Mouse (Mus musculus): ENCODE results near the gene Rusc1. TPM values are rescaled to one million over a fixed set of nuclear protein-coding genes. Genes with fewer than 3 reads are reported as not detected.

Rusc1 gene
- polyA plus RNA-seq, 1 experiment from 2014 or later, result 111 TPM

GRCm38 (mm10) chr3:89113058-89113457 lies 19.9 kb upstream of the Rusc1 start:
- WGBS, result 85% methylated on average over 4 of the region's 4 CpGs
- Histone ChIP-seq H3K9ac (no peak overlapping the region), H3K27ac (no peak overlapping the region), H3K4me3 (no peak overlapping the region), H3K4me1 (no peaks in the 10 kb centered on the region), H3K36me3 (replicated peaks) (no peaks in the 10 kb centered on the region), H3K9me3 (no peaks in the 10 kb centered on the region), H3K27me3 (replicated peaks) (no peaks in the 10 kb centered on the region), H3K4me2 (no peak overlapping the region)
- no peak for ATAC-seq (replicated peaks)

DNA sequence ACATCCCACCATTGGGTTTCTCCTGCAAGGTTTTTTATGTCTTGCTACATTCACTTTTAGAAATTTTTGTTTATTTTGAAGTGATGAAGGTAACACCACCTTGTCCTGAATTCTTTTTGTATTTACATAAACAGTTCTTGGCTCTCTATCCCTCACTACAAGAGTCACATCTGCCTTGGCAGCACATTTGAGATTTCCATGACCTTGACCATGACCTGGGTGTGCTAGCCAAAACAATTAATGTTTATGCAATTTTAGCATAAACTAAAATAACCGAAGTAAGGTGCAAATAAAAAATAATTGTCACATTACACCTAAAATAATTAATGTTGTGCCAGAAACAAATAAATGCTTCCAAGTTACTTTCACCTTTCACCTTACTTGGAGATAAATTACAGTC lies 15.0 kb upstream of the Rusc1 start:
- H3K4me3 ChIP-seq, result no peak overlapping the region
- no peaks in the 10 kb centered on the region for H3K9me3 ChIP-seq
- no peak for ATAC-seq (replicated peaks)
- no peak overlapping the region for H3K9ac ChIP-seq
- no peaks in the 10 kb centered on the region for H3K27me3 ChIP-seq (replicated peaks)
- 77% methylated on average over 1 of the region's 1 CpGs for WGBS
- H3K36me3 ChIP-seq (replicated peaks), result no peaks in the 10 kb centered on the region
- no peak overlapping the region for H3K27ac ChIP-seq
- no peaks in the 10 kb centered on the region for H3K4me1 ChIP-seq
- H3K4me2 ChIP-seq, result no peak overlapping the region

DNA sequence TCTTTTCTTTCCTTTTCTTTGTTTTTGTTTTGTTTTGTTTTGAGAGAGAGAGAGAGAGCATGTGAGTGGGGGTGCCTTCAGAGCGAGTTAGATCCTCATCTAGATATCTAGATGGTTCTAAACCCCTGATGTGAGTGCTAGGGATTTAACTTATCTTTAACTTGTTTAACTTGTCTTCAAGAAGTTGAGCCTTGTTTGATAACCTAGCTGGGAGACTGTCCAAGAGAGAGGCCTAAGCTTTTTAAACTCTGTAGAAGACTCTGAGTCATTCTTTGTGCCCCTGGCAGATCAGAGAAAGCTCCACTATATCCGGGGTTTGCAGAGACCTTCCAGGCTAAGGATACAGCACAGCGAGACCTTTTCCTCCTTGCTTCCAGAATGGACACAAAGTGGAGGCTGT lies 14.4 kb upstream of the Rusc1 start:
- H3K4me2 ChIP-seq, result no peak overlapping the region
- H3K36me3 ChIP-seq (replicated peaks), result no peaks in the 10 kb centered on the region
- ATAC-seq (replicated peaks), result no peak
- peaks cover under 1% of the 10 kb centered on the region; the same call in 1 of the 2 replicates for H3K4me1 ChIP-seq
- no peak overlapping the region for H3K4me3 ChIP-seq
- no peaks in the 10 kb centered on the region for H3K9me3 ChIP-seq
- WGBS, result 82% methylated on average over 3 of the region's 3 CpGs
- H3K9ac ChIP-seq, result no peak overlapping the region
- no peaks in the 10 kb centered on the region for H3K27me3 ChIP-seq (replicated peaks)
- H3K27ac ChIP-seq, result no peak overlapping the region

DNA sequence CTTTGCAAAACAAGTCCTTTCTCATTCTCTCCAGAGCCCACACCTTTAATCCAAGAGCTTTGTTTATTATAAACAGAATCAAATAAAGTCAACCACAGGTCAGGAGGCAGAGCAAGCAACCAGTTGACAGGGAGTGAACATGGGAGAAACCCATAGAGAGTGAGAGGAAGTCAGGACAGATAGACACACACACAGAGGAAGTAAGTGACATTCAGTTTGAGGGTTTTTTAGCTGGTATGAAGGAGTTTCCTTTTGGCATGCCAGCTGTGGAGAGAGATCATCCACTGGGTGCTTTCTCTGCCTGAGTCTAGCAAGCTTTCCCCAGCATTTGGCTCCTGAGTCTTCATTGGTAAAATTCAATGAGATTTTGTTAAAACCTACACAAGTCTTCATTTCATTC lies 13.8 kb upstream of the Rusc1 start:
- Histone ChIP-seq H3K27me3 (replicated peaks) (no peaks in the 10 kb centered on the region), H3K4me2 (no peak overlapping the region), H3K9me3 (no peaks in the 10 kb centered on the region), H3K9ac (no peak overlapping the region), H3K27ac (no peak overlapping the region), H3K4me3 (no peak overlapping the region), H3K4me1 (peaks cover 5% of the 10 kb centered on the region; the same call in 1 of the 2 replicates), H3K36me3 (replicated peaks) (no peaks in the 10 kb centered on the region)
- ATAC-seq (replicated peaks), result no peak

DNA sequence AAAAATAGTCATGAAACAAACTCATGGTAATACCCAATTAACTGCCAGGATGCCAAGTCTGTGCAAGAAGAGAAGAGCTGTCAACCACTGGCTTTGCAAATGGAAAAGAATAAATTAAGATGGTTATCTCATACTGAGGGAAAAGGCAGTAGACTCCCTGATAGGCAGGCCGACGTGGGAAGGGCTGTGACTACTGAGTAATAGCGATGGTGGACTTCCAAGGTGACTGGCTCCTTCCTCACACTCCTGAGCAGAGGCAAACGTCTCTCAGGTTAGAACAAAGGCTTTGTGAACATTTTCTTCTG lies 10.1 kb upstream of the Rusc1 start:
- Histone ChIP-seq H3K9ac (no peak overlapping the region), H3K36me3 (replicated peaks) (peaks cover 4% of the 10 kb centered on the region; the same call in 1 of the 2 replicates), H3K27ac (no peak overlapping the region), H3K4me1 (peaks cover 34% of the 10 kb centered on the region), H3K4me3 (no peak overlapping the region), H3K4me2 (no peak overlapping the region), H3K27me3 (replicated peaks) (no peaks in the 10 kb centered on the region), H3K9me3 (no peaks in the 10 kb centered on the region)
- ATAC-seq (replicated peaks), result no peak
- 81% methylated on average over 4 of the region's 4 CpGs for WGBS

DNA sequence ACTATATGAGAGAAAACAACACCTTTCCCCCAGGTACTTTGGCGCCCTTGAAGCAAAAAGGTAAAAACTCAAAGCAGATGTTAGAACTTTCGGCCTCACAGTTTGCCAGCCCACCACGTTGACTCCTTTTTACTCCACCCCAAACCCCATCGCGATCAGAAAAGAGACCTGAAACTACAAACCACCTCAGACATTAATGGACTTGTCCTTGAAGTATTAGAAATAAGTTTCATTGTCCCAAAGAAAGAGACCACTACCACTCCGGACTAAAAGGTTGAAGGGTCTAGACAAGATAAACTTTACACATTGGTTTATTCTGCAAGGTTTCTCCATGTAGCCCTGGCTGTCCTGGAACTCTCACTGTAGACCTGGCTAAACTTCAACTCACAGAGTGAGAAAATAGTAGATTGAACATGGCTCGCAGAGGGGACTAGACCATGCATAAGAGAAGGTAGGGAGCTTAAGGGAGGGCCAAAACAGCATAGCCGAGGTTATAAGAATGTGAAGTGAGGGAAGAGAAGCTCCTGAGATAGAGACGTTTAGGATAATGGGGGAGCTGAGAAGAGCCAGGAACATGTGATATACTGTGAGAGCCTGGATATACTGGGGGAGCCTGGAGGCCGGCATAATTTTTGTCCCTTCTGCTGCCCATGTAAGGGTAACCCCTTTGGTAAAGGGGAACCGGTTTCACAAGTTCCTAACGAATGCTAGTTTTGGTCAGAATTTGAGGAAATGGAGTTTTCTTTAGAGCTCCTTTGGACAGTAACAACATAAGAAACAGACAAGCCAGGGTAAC lies 9.6 kb upstream of the Rusc1 start:
- H3K4me3 ChIP-seq, result peak overlapping the region; percentile 69

GRCm38 (mm10) chr3:89101812-89102494 lies 8.8 kb upstream of the Rusc1 start, which contains the start of gene Fdps:
TSS of gene Fdps (minus strand) at chr3:89101959.
- H3K27me3 ChIP-seq (replicated peaks), result no peaks in the 10 kb centered on the region
- peak; percentile 99 for ATAC-seq (replicated peaks)
- H3K4me3 ChIP-seq, result peak within 1 kb of the TSS; percentile 69
- peaks cover 35% of the 10 kb centered on the region for H3K4me1 ChIP-seq
- no peaks in the 10 kb centered on the region for H3K9me3 ChIP-seq
- peaks cover 9% of the 10 kb centered on the region; the same call in 1 of the 2 replicates for H3K36me3 ChIP-seq (replicated peaks)
- under 1% methylated on average over 26 of the region's 26 CpGs for WGBS
- peak within 1 kb of the TSS; percentile 80 for H3K4me2 ChIP-seq
- H3K27ac ChIP-seq, result peak within 1 kb of the TSS; percentile 84
- peak within 1 kb of the TSS; percentile 49 for H3K9ac ChIP-seq

More for the DNA sequence above, 9.6 kb upstream of the Rusc1 start:
- Histone ChIP-seq H3K27ac (peak overlapping the region; percentile 84), H3K4me2 (peak overlapping the region; percentile 80), H3K9me3 (no peaks in the 10 kb centered on the region), H3K4me1 (peaks cover 35% of the 10 kb centered on the region), H3K27me3 (replicated peaks) (no peaks in the 10 kb centered on the region), H3K36me3 (replicated peaks) (peaks cover 6% of the 10 kb centered on the region; the same call in 1 of the 2 replicates), H3K9ac (no peak overlapping the region)
- ATAC-seq (replicated peaks), result no peak
- 66% methylated on average over 12 of the region's 12 CpGs for WGBS

DNA sequence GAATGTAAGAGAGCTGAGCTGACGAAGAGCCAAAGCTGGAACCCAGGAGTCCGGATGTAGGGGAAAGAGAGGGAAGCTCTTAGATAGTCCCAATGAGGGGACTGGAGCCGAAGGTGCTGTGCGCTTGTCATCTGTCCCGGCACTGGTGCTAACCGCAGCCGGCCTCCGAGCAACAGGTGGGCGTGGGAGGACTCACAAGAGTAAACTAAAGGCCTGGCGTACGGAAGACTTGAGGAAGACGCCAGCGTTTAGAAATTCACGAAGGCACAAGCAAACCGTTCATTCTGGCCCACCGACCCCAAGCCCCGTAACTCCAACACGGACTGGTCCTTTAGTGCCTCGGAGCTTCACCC lies 8.3 kb upstream of the Rusc1 start:
- no peaks in the 10 kb centered on the region for H3K9me3 ChIP-seq
- H3K36me3 ChIP-seq (replicated peaks), result peaks cover 15% of the 10 kb centered on the region; the same call in 1 of the 2 replicates
- peak overlapping the region; percentile 49 for H3K9ac ChIP-seq
- peak overlapping the region; percentile 69 for H3K4me3 ChIP-seq
- H3K27me3 ChIP-seq (replicated peaks), result no peaks in the 10 kb centered on the region
- ATAC-seq (replicated peaks), result peak; percentile 57
- WGBS, result under 1% methylated on average over 19 of the region's 19 CpGs
- H3K4me1 ChIP-seq, result peaks cover 35% of the 10 kb centered on the region
- peak overlapping the region; percentile 83 for H3K27ac ChIP-seq
- peak overlapping the region; percentile 80 for H3K4me2 ChIP-seq

GRCm38 (mm10) chr3:89100811-89101210 lies 7.7 kb upstream of the Rusc1 start, which contains the start of gene Gm43738:
TSS of gene Gm43738 (minus strand) at chr3:89101099.
- Histone ChIP-seq H3K4me2 (peak within 1 kb of the TSS; percentile 80), H3K27me3 (replicated peaks) (no peaks in the 10 kb centered on the region), H3K27ac (peak within 1 kb of the TSS; percentile 84), H3K9ac (peak within 1 kb of the TSS; percentile 49), H3K4me3 (peak within 1 kb of the TSS; percentile 69), H3K36me3 (replicated peaks) (peaks cover 21% of the 10 kb centered on the region), H3K4me1 (peaks cover 35% of the 10 kb centered on the region), H3K9me3 (no peaks in the 10 kb centered on the region)
- 42% methylated on average over 7 of the region's 7 CpGs for WGBS
- no peak for ATAC-seq (replicated peaks)

DNA sequence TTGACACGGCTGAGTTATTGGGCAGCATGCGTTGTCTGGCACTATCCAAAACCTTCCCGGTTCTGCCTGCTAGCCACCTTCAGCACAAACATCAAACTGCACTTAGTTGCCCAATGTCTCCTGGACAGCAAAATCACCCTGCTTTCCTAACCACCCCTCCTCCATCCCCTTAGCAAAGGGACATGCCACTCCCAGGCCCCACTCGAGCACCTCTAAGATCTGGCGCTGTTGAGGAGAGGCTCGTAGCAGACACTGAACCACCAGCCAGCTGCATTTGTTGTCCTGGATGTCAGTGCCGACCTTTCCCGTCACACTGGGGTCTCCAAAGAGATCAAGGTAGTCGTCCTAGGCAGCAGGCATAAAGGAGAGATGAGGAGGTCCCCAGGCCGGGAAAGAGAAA lies 910 bp upstream of the Rusc1 start:
- ATAC-seq (replicated peaks), result no peak
- no peaks in the 10 kb centered on the region for H3K27me3 ChIP-seq (replicated peaks)
- H3K36me3 ChIP-seq (replicated peaks), result peaks cover 22% of the 10 kb centered on the region
- H3K9ac ChIP-seq, result no peak overlapping the region
- peak overlapping the region; percentile 86; the same call in 1 of the 2 replicates for H3K27ac ChIP-seq
- no peak overlapping the region for H3K4me3 ChIP-seq
- H3K4me2 ChIP-seq, result no peak overlapping the region
- no peaks in the 10 kb centered on the region for H3K9me3 ChIP-seq
- WGBS, result 84% methylated on average over 10 of the region's 10 CpGs
- H3K4me1 ChIP-seq, result peaks cover 34% of the 10 kb centered on the region

GRCm38 (mm10) chr3:89092509-89093090 lies 511 bp downstream of the Rusc1 start:
- H3K9ac ChIP-seq, result peak overlapping the region; percentile 75
- H3K27me3 ChIP-seq (replicated peaks), result 0 out of 2 replicates have a peak, but pooled peaks cover 2% of the 10 kb centered on the region
- peaks cover 28% of the 10 kb centered on the region for H3K36me3 ChIP-seq (replicated peaks)
- ATAC-seq (replicated peaks), result peak; percentile 32
- no peaks in the 10 kb centered on the region for H3K9me3 ChIP-seq
- peak overlapping the region; percentile 56 for H3K4me3 ChIP-seq
- peaks cover 37% of the 10 kb centered on the region for H3K4me1 ChIP-seq
- WGBS, result 15% methylated on average over 11 of the region's 11 CpGs
- peak overlapping the region; percentile 86 for H3K27ac ChIP-seq
- peak overlapping the region; percentile 92 for H3K4me2 ChIP-seq

DNA sequence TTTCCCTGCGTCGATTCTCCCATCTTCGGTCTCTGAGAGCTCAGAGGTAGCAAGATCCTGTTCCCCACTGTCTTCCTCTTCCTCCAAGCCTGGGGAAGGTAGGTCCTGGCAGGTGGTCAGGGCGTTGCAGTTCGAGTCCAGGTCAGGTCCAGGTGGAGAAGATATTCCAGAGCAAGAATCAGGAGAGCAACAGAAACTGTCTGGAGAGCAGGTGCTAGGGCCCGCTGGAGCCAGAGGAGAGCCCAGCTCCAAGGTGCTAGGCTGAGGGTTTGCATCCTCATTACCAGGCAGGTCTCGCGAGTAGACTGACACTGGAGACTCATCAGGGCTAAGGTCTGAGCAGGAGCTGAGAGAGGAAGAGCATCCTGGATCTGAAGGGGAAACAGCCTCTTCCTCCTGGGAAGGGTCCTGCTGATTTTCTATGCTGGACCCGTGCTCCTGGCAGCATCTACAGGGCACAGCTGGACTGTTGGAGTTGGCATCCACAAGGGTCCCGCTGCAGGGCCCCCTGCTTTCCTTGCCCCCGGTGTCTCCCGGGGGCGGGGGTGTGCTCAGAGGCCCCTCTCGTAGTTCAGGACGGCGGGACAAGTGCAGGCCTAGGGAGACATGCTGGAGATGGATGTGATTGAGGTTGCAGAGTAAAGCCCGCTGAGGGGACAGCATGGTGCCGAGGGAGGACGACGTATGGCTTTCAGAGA lies 1.2 kb downstream of the Rusc1 start:
- H3K27ac ChIP-seq, result peak overlapping the region; percentile 86
- H3K27me3 ChIP-seq (replicated peaks), result 0 out of 2 replicates have a peak, but pooled peaks cover 2% of the 10 kb centered on the region
- H3K9ac ChIP-seq, result peak overlapping the region; percentile 75
- peaks cover 26% of the 10 kb centered on the region for H3K36me3 ChIP-seq (replicated peaks)
- no peak for ATAC-seq (replicated peaks)
- H3K4me1 ChIP-seq, result peaks cover 38% of the 10 kb centered on the region
- WGBS, result 6% methylated on average over 20 of the region's 20 CpGs
- peak overlapping the region; percentile 56 for H3K4me3 ChIP-seq
- H3K4me2 ChIP-seq, result peak overlapping the region; percentile 92
- no peaks in the 10 kb centered on the region for H3K9me3 ChIP-seq
